Mouse (Mus musculus): ENCODE data around the gene Glis2. TPM values are rescaled to one million over a fixed set of nuclear protein-coding genes. Genes with fewer than 3 reads are reported as not detected.
"Not testable (repeated sequence)": the region's sequence is repeated elsewhere in the genome, so short reads cannot be mapped to it uniquely, and the experiment has no call there.

Glis2 gene
- polyA plus RNA-seq, 1 experiment from 2014 or later, result 9.2 TPM

DNA sequence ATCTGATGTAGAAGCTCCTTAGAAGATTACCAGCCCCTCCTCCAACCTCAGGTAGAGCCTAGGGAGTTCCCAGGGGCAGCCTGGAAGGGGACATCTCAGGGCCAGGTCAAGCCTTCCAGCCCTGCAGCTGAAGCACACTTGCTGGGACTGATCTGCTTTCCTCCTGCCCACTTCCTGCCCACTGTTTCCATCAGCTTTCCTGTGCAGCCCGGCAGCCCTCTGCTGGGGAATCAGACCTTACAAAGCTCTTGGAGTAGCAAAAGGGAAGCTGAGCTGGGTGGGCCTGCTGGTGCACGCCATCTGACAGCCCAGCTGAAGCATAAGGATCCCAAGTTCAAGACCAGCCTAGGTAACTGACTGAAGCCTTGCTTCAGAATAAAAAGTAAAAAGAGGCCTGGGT lies 17.6 kb upstream of the Glis2 start:
- H3K9ac ChIP-seq (ENCODE audit: low read depth, low read length), result no peak overlapping the region
- H3K9me3 ChIP-seq (ENCODE audit: control insufficient read depth), result no peaks in the 10 kb centered on the region
- no peak for ATAC-seq
- 58% methylated on average over 2 of the region's 2 CpGs for WGBS
- H3K4me3 ChIP-seq (ENCODE audit: low read depth, low read length), result no peak overlapping the region
- no peak overlapping the region for H3K4me2 ChIP-seq (replicated peaks; ENCODE audit: low read depth)
- H3K27me3 ChIP-seq (replicated peaks; ENCODE audit: control insufficient read depth, insufficient read depth, low read length), result no peaks in the 10 kb centered on the region
- H3K4me1 ChIP-seq (replicated peaks; ENCODE audit: control insufficient read depth, insufficient read depth, low read length), result no peaks in the 10 kb centered on the region
- TF ChIP-seq CTCF (IDR thresholded peaks at IDR 0.05; ENCODE audit: low read depth), result no peak
- no peaks in the 10 kb centered on the region for H3K36me3 ChIP-seq (ENCODE audit: control insufficient read depth, insufficient read depth)
- H3K27ac ChIP-seq (ENCODE audit: low read depth, low read length), result no peak overlapping the region

DNA sequence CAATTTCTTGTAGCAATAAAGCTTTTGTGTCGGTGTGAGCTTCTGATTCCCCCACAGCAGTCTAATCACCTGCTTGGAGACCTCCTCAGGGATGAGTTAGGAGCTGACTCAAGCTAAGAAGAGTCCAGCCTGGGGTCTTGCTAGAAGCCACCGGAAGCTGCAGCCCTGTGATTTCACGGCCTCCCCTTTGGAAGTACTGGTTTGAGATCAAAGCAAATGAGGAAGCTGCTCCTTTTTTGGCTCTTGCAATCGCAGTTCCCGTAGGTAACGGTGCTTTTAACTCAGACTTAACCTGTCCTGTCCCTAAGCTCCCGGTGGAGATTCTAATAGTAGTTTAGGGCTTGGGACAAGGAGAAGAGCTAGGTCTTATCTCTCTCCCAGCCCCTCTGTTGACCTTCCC lies 15.9 kb upstream of the Glis2 start:
- H3K27ac ChIP-seq (ENCODE audit: low read depth, low read length), result no peak overlapping the region
- ATAC-seq, result no peak
- no peak overlapping the region for H3K9ac ChIP-seq (ENCODE audit: low read depth, low read length)
- no peak overlapping the region for H3K4me2 ChIP-seq (replicated peaks; ENCODE audit: low read depth)
- H3K4me1 ChIP-seq (replicated peaks; ENCODE audit: control insufficient read depth, insufficient read depth, low read length), result no peaks in the 10 kb centered on the region
- H3K27me3 ChIP-seq (replicated peaks; ENCODE audit: control insufficient read depth, insufficient read depth, low read length), result no peaks in the 10 kb centered on the region
- no peak for TF ChIP-seq CTCF (IDR thresholded peaks at IDR 0.05; ENCODE audit: low read depth)
- no peaks in the 10 kb centered on the region for H3K36me3 ChIP-seq (ENCODE audit: control insufficient read depth, insufficient read depth)
- no peak overlapping the region for H3K4me3 ChIP-seq (ENCODE audit: low read depth, low read length)
- H3K9me3 ChIP-seq (ENCODE audit: control insufficient read depth), result no peaks in the 10 kb centered on the region
- WGBS, result 58% methylated on average over 7 of the region's 7 CpGs

DNA sequence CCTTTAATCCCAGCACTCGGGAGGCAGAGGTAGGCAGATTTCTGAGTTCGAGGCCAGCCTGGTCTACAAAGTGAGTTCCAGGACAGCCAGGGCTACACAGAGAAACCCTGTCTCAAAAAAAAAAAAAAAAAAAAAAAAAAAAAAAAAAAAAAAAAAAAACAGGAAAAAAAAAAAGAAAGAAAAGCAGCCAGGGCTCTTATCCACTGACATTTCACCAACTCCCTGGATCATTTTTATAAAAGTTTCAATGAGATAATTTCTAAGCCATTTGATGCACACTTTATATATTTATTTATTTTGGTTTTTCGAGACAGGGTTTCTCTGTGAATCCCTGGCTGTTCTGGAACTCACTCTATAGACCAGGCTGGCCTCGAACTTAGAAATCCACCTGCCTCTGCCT lies 13.3 kb upstream of the Glis2 start:
- not testable (repeated sequence) for H3K27me3 ChIP-seq (replicated peaks; ENCODE audit: control insufficient read depth, insufficient read depth, low read length); H3K36me3 ChIP-seq (ENCODE audit: control insufficient read depth, insufficient read depth); ATAC-seq; H3K4me2 ChIP-seq (replicated peaks; ENCODE audit: low read depth); H3K27ac ChIP-seq (ENCODE audit: low read depth, low read length); H3K9me3 ChIP-seq (ENCODE audit: control insufficient read depth); H3K4me3 ChIP-seq (ENCODE audit: low read depth, low read length); H3K4me1 ChIP-seq (replicated peaks; ENCODE audit: control insufficient read depth, insufficient read depth, low read length); H3K9ac ChIP-seq (ENCODE audit: low read depth, low read length)
- WGBS, result 75% methylated on average over 4 of the region's 4 CpGs

DNA sequence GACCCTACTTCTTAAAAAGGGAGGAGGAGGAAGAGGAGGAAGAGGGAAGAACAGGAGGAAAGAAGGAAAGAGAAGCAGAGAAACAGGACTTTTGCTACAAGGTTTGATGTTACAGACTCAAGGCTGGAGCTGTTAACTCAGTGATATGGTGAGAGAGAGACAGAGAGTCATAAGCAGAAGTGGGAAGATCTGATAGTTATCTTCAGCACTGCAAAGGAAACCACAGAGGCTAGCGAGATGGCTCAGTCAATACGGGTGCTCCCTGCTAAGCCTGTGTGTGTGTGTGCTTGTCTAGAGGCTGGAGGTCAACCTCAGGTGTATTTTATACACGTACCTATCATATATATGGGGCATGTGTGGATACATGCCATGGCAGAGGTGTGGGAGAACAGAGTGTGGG lies 10.7 kb upstream of the Glis2 start:
- TF ChIP-seq CTCF (IDR thresholded peaks at IDR 0.05; ENCODE audit: low read depth), result no peak
- H3K27ac ChIP-seq (ENCODE audit: low read depth, low read length), result no peak overlapping the region
- 76% methylated on average over 3 of the region's 3 CpGs for WGBS

DNA sequence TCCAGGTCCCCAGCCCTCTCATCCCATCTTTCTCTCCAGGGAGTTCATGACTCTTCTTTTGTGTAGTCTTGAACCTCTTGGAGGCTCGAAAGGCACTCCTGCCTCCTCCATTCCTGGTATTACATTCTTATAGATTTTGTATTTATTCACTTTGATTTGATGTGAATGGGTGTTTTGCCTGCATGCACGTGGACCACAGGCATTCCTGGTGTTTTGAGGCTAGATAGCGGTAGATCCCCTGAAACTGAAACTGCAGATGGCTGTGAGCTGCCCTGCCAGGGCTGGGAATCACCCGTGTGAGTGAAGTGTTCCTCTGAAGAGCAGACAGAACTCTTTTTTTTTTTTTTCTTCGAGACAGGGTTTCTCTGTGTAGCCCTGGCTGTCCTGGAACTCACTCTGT lies 10.1 kb upstream of the Glis2 start:
- no peaks in the 10 kb centered on the region for H3K27me3 ChIP-seq (replicated peaks; ENCODE audit: control insufficient read depth, insufficient read depth, low read length)
- no peak overlapping the region for H3K9ac ChIP-seq (ENCODE audit: low read depth, low read length)
- H3K4me2 ChIP-seq (replicated peaks; ENCODE audit: low read depth), result no peak overlapping the region
- ATAC-seq, result no peak
- no peaks in the 10 kb centered on the region for H3K9me3 ChIP-seq (ENCODE audit: control insufficient read depth)
- H3K4me1 ChIP-seq (replicated peaks; ENCODE audit: control insufficient read depth, insufficient read depth, low read length), result peaks cover 8% of the 10 kb centered on the region; the same call in 1 of the 2 replicates
- 69% methylated on average over 5 of the region's 5 CpGs for WGBS
- no peak overlapping the region for H3K4me3 ChIP-seq (ENCODE audit: low read depth, low read length)
- H3K36me3 ChIP-seq (ENCODE audit: control insufficient read depth, insufficient read depth), result no peaks in the 10 kb centered on the region
- H3K27ac ChIP-seq (ENCODE audit: low read depth, low read length), result no peak overlapping the region
- no peak for TF ChIP-seq CTCF (IDR thresholded peaks at IDR 0.05; ENCODE audit: low read depth)

More for the DNA sequence above, 10.7 kb upstream of the Glis2 start:
- no peaks in the 10 kb centered on the region for H3K27me3 ChIP-seq (replicated peaks; ENCODE audit: control insufficient read depth, insufficient read depth, low read length)
- no peaks in the 10 kb centered on the region for H3K36me3 ChIP-seq (ENCODE audit: control insufficient read depth, insufficient read depth)
- peaks cover 8% of the 10 kb centered on the region; the same call in 1 of the 2 replicates for H3K4me1 ChIP-seq (replicated peaks; ENCODE audit: control insufficient read depth, insufficient read depth, low read length)
- ATAC-seq, result no peak
- no peaks in the 10 kb centered on the region for H3K9me3 ChIP-seq (ENCODE audit: control insufficient read depth)
- H3K4me3 ChIP-seq (ENCODE audit: low read depth, low read length), result no peak overlapping the region
- no peak overlapping the region for H3K9ac ChIP-seq (ENCODE audit: low read depth, low read length)
- no peak overlapping the region for H3K4me2 ChIP-seq (replicated peaks; ENCODE audit: low read depth)

DNA sequence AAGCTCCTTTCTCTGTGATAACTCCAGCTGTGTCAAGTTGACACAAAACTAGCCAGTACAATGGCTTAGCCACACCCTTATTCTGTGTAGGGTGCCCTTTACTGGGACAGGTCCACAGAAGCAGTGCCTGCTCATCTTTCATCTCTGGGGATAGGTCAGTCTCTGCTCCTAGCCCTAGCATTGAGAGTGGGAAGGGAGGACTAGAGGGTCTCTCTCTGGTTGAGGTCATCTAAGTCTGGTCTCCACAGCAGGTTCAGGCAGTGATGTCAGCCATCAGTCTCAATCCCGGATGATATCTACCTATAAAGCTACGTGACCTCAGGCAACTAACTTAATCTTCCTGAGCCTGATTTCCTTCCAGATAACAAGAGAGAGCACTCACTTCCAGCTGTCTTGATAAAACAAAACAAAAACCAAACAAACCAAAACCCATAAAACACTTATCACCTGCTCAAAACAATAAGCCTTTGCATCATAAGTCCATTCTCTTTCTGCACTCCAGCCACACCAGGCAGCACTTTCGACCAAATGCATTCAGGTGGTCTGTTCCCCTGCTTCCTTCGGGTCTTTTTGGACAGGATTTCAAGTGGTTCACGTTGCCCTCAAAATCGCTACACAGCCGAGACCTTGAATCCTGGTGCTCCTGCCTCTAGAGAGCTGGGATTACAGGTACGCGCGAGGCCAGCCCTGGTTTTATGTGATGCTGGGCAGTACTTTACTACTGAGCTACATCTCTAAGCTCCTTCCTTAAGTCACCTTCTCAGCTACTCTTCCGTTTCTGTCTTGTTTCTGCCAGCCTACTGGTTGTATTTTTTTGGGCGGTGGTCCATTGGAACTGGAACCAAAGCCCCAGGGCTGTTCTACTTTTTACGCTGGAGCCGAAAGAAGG lies 8.6 kb upstream of the Glis2 start:
- peak overlapping the region; percentile 85 for H3K27ac ChIP-seq (ENCODE audit: low read depth, low read length)
- peak overlapping the region; percentile 64 for H3K4me2 ChIP-seq (replicated peaks; ENCODE audit: low read depth)
- peak overlapping the region; percentile 12; the same call in 1 of the 2 replicates for H3K9ac ChIP-seq (ENCODE audit: low read depth, low read length)
- H3K9me3 ChIP-seq (ENCODE audit: control insufficient read depth), result no peaks in the 10 kb centered on the region
- peaks cover 8% of the 10 kb centered on the region; the same call in 1 of the 2 replicates for H3K4me1 ChIP-seq (replicated peaks; ENCODE audit: control insufficient read depth, insufficient read depth, low read length)
- peak overlapping the region; percentile 42 for H3K4me3 ChIP-seq (ENCODE audit: low read depth, low read length)
- no peaks in the 10 kb centered on the region for H3K27me3 ChIP-seq (replicated peaks; ENCODE audit: control insufficient read depth, insufficient read depth, low read length)
- peak; percentile 20; the same call in 1 of the 2 replicates for ATAC-seq
- no peak for TF ChIP-seq CTCF (IDR thresholded peaks at IDR 0.05; ENCODE audit: low read depth)
- 4% methylated on average over 14 of the region's 14 CpGs for WGBS
- H3K36me3 ChIP-seq (ENCODE audit: control insufficient read depth, insufficient read depth), result no peaks in the 10 kb centered on the region
